Mouse (Mus musculus) testis, adult 2 months (tissue): ENCODE measurements around the gene Cnp.

Experiments used
- CTCF ChIP-seq: fragments of 200-500 bp; IDR thresholded peaks from 2 replicates; pipeline ENCODE4 v1.5.1; 2012; ENCODE audit warnings: low read depth, mild to moderate bottlenecking, inconsistent platforms, low read length, moderate library complexity; ENCODE audit not compliant: control insufficient read depth, insufficient read depth, insufficient replicate concordance
- POLR2A ChIP-seq: fragments of 200-500 bp; IDR thresholded peaks from 2 replicates; pipeline ENCODE4 v1.6.1; 2012; ENCODE audit warnings: low read depth, mild to moderate bottlenecking, inconsistent platforms, low read length, moderate library complexity; ENCODE audit not compliant: control insufficient read depth

- TF ChIP-seq CTCF (no peak), POLR2A (no peak)
Observed at GRCm38 (mm10) chr11:100557563-100557962, 17.1 kb upstream of the Cnp start.
